Mouse (Mus musculus) brain, embryonic 14.5 days (tissue): ENCODE data around the gene Mob3c.

ENCODE experiments used
- CTCF ChIP-seq: fragments of 200-500 bp; IDR thresholded peaks from 2 replicates; pipeline ENCODE4 v1.5.1; 2012; ENCODE audit warnings: inconsistent platforms, mild to moderate bottlenecking, moderate library complexity, borderline replicate concordance; ENCODE audit not compliant: insufficient read depth, insufficient read length; ENCODE audit errors: extremely low read depth
- POLR2A ChIP-seq: fragments of 200-500 bp; IDR thresholded peaks from 2 replicates; pipeline ENCODE4 v1.6.1; 2012; ENCODE audit warnings: mild to moderate bottlenecking, inconsistent platforms, borderline replicate concordance; ENCODE audit not compliant: poor library complexity, insufficient read depth, insufficient read length, severe bottlenecking; ENCODE audit errors: extremely low read depth

GRCm38 (mm10) chr4:115799981-115800380 lies 27.9 kb upstream of the Mob3c start:
- TF ChIP-seq CTCF (no peak), POLR2A (no peak)
